Mouse (Mus musculus) heart, embryonic 14.5 days (tissue): Measurements from ENCODE around the gene Bub1b. TPM values are rescaled to one million over a fixed set of nuclear protein-coding genes. Genes with fewer than 3 reads are reported as not detected.

Experiments
- ATAC-seq: fragments of 200-750 bp; cut with Nextera tagmentation; 2 replicates; pipeline ENCODE4 v1.8.0; 2017; ENCODE audit warnings: low read depth, moderate TSS enrichment; ENCODE audit not compliant: insufficient number of reproducible peaks, insufficient read depth, low FRiP score
- H3K27ac ChIP-seq, 2 experiments: fragments of 200-500 bp in 1 of 2; fragments of 300-500 bp in 1 of 2; sonication (generic) in 1 of 2; replicated peaks in 1 of 2; 2 replicates each; pipeline ENCODE4 v1.5.1; 2012 to 2014; ENCODE audit warnings: low read depth in 2 of 2, low read length in 2 of 2, control low read depth in 1 of 2, mild to moderate bottlenecking in 1 of 2, mixed read lengths in 1 of 2; ENCODE audit not compliant: control insufficient read depth in 1 of 2, insufficient read depth in 1 of 2
- H3K27me3 ChIP-seq: fragments of 300-500 bp; sonication (generic); 2 replicates; pipeline ENCODE4 v1.6.1; 2014; ENCODE audit warnings: mild to moderate bottlenecking, low read length, control low read depth; ENCODE audit not compliant: control insufficient read depth, insufficient read depth
- H3K36me3 ChIP-seq: fragments of 300-500 bp; sonication (generic); 2 replicates; pipeline ENCODE4 v1.6.1; 2014; ENCODE audit warnings: mild to moderate bottlenecking, control low read depth, low read length, mixed read lengths; ENCODE audit not compliant: control insufficient read depth, insufficient read depth
- H3K4me1 ChIP-seq, 2 experiments: fragments of 200-500 bp in 1 of 2; fragments of 300-500 bp in 1 of 2; sonication (generic) in 1 of 2; 2 replicates each; pipeline ENCODE4 v1.6.1; 2012 to 2014; ENCODE audit warnings: low read length in 2 of 2, control low read depth in 1 of 2, mixed read lengths in 1 of 2; ENCODE audit not compliant: control insufficient read depth in 2 of 2, insufficient read depth in 2 of 2
- H3K4me2 ChIP-seq: fragments of 300-500 bp; sonication (generic); 2 replicates; pipeline ENCODE4 v1.6.1; 2014; ENCODE audit warnings: mild to moderate bottlenecking, low read length
- H3K4me3 ChIP-seq, 2 experiments: fragments of 200-500 bp in 1 of 2; fragments of 300-500 bp in 1 of 2; sonication (generic) in 1 of 2; 2 replicates each; pipeline ENCODE4 v1.5.1; 2012 to 2014; ENCODE audit warnings: low read length in 2 of 2, mild to moderate bottlenecking in 2 of 2, control low read depth in 1 of 2, low read depth in 1 of 2, moderate library complexity in 1 of 2; ENCODE audit not compliant: control insufficient read depth in 1 of 2, insufficient read depth in 1 of 2
- H3K9ac ChIP-seq: fragments of 300-500 bp; sonication (generic); 2 replicates; pipeline ENCODE4 v1.6.1; 2014; ENCODE audit warnings: mild to moderate bottlenecking, low read length
- H3K9me3 ChIP-seq: fragments of 300-500 bp; sonication (generic); 2 replicates; pipeline ENCODE4 v1.6.1; 2016; ENCODE audit warnings: low read length, control low read depth; ENCODE audit not compliant: control insufficient read depth
- WGBS: fragments of 180-500 bp; shearing (Covaris S2); extraction: QIAGEN DNeasy Blood & Tissue Kit; methylation state at CpG from one replicate; pipeline ENCODE4 v1.1.7; 2014; 5-methylcytosine and 5-hydroxymethylcytosine counted together
- polyA plus RNA-seq: library from polyadenylated mRNA; unstranded; fragments of >200 nt; fragmentation: Nextera tagmentation; extraction: Ambion mirVana; gene quantifications from 2 replicates; pipeline ENCODE4 v1.2.1, GENCODE M21; 2014

Gene Bub1b
- polyA plus RNA-seq, 1 experiment from 2014 or later: 67.1 TPM

GRCm38 (mm10) chr2:118659493-118659892 is 61.5 kb downstream of the Bub1b start:
- no peak for ATAC-seq
- Histone ChIP-seq H3K27ac (peak overlapping the region; percentile 1 to 69; a peak in 3 of 4 replicates), H3K4me3 (peak overlapping the region in 1 of 2 experiments; percentile 34; a peak in 2 of 4 replicates), H3K9ac (peak overlapping the region; percentile 58), H3K36me3 (no peaks in the 10 kb centered on the region), H3K9me3 (no peaks in the 10 kb centered on the region), H3K4me1 (peaks cover 35 to 41% of the 10 kb centered on the region in 2 experiments), H3K27me3 (no peaks in the 10 kb centered on the region), H3K4me2 (peak overlapping the region; percentile 67)
- WGBS: 66% methylated on average over 12 of the region's 12 CpGs

GRCm38 (mm10) chr2:118659998-118660452 is 62.0 kb downstream of the Bub1b start:
- Histone ChIP-seq H3K4me1 (peaks cover 41 to 46% of the 10 kb centered on the region in 2 experiments), H3K27ac (peak overlapping the region; percentile 69 to 78)
- 0% methylated on average over 4 of the region's 4 CpGs for WGBS

GRCm38 (mm10) chr2:118661891-118662290 is 63.9 kb downstream of the Bub1b start:
- Histone ChIP-seq H3K27ac (no peak overlapping the region), H3K4me2 (no peak overlapping the region), H3K36me3 (no peaks in the 10 kb centered on the region), H3K9ac (no peak overlapping the region), H3K27me3 (no peaks in the 10 kb centered on the region), H3K9me3 (no peaks in the 10 kb centered on the region), H3K4me1 (peaks cover 48 to 55% of the 10 kb centered on the region in 2 experiments), H3K4me3 (no peak overlapping the region)
- WGBS: 85% methylated on average over 9 of the region's 9 CpGs
- no peak for ATAC-seq

More at GRCm38 (mm10) chr2:118659998-118660452, 62.0 kb downstream of the Bub1b start:
- Histone ChIP-seq H3K36me3 (no peaks in the 10 kb centered on the region), H3K4me3 (peak overlapping the region; percentile 34 to 58), H3K27me3 (no peaks in the 10 kb centered on the region), H3K9ac (peak overlapping the region; percentile 58), H3K9me3 (no peaks in the 10 kb centered on the region), H3K4me2 (peak overlapping the region; percentile 67)
- ATAC-seq: peak; percentile 68

GRCm38 (mm10) chr2:118662902-118663803 is 65.1 kb downstream of the Bub1b start, which contains the start of gene Pak6:
Gene Pak6, plus strand, starts transcription at chr2:118663303.
- Histone ChIP-seq H3K4me3 (peak within 1 kb of the TSS; percentile 50 to 60), H3K9me3 (no peaks in the 10 kb centered on the region), H3K36me3 (no peaks in the 10 kb centered on the region), H3K4me1 (peaks cover 52 to 65% of the 10 kb centered on the region in 2 experiments), H3K27ac (peak within 1 kb of the TSS in 1 of 2 experiments; percentile 56; a peak in 2 of 4 replicates), H3K4me2 (peak within 1 kb of the TSS; percentile 80), H3K27me3 (no peaks in the 10 kb centered on the region), H3K9ac (peak within 1 kb of the TSS; percentile 73)
- no peak; the same call in 1 of the 2 replicates for ATAC-seq
- 2% methylated on average over 37 of the region's 37 CpGs for WGBS

GRCm38 (mm10) chr2:118663804-118664766 is 66.1 kb downstream of the Bub1b start:
- 42% methylated on average over 19 of the region's 19 CpGs for WGBS
- Histone ChIP-seq H3K27me3 (no peaks in the 10 kb centered on the region), H3K4me3 (peak overlapping the region; percentile 50 to 60), H3K36me3 (no peaks in the 10 kb centered on the region), H3K4me2 (peak overlapping the region; percentile 80), H3K9ac (peak overlapping the region; percentile 73), H3K9me3 (no peaks in the 10 kb centered on the region), H3K27ac (peak overlapping the region in 1 of 2 experiments; percentile 56; a peak in 2 of 4 replicates), H3K4me1 (peaks cover 47 to 62% of the 10 kb centered on the region in 2 experiments)
- peak; percentile 48 for ATAC-seq

GRCm38 (mm10) chr2:118664975-118665516 is 67.0 kb downstream of the Bub1b start:
- Histone ChIP-seq H3K4me1 (peaks cover 45 to 61% of the 10 kb centered on the region in 2 experiments), H3K9ac (peak overlapping the region; percentile 73; the same call in 1 of the 2 replicates), H3K27ac (no peak overlapping the region)

More at GRCm38 (mm10) chr2:118664975-118665516, 67.0 kb downstream of the Bub1b start:
- Histone ChIP-seq H3K4me2 (peak overlapping the region; percentile 80), H3K9me3 (no peaks in the 10 kb centered on the region), H3K27me3 (no peaks in the 10 kb centered on the region), H3K36me3 (no peaks in the 10 kb centered on the region), H3K4me3 (no peak overlapping the region)
- ATAC-seq: no peak
- 76% methylated on average over 3 of the region's 3 CpGs for WGBS
